Mouse (Mus musculus) central nervous system, embryonic 14 days (tissue): ENCODE measurements around the gene Cpsf3. TPM values are rescaled to one million over a fixed set of nuclear protein-coding genes. Genes with fewer than 3 reads are reported as not detected.

Experiments
- polyA plus RNA-seq: library from polyadenylated mRNA; depleted of rRNA; stranded (reverse); fragments of >200 nt; gene quantifications from 2 replicates; pipeline ENCODE4 v1.2.3, GENCODE M21; 2012; rRNA removed

Cpsf3 gene
- polyA plus RNA-seq, result 83.2 and 84.9 TPM in 2 replicates

DNA sequence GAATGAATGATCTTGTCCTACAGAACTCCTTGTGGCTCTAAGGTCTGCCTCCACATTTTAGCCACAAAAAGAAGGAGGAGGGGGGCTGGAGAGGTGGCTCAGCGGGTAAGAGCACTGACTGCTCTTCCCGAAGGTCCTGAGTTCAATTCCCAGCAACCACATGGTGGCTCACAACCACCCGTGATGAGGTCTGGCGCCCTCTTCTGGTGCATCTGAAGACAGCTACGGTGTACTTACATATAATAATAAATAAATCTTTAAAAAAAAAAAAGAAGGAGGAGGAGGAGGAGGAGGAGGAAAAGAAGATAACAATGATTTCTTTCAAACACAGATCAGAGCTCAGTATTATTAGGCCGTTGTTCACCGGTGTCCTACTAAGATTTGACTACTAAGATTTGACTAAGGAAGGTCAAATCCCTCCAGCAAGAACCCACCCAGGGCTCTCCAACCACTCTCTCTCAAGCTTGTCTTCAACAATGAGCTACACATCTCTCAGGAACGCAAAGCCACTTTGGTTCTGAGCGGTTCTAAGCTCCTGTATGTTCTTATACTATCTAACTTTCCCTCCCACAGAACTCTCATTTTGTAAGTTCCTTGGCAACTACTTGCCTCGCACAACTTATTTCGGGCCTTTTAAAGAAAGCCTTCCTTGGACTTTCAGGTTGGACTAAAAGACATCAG is at the start of gene Cpsf3:
Cpsf3 (plus strand) TSS at position 631 of the 681 bp plus-strand sequence.

DNA sequence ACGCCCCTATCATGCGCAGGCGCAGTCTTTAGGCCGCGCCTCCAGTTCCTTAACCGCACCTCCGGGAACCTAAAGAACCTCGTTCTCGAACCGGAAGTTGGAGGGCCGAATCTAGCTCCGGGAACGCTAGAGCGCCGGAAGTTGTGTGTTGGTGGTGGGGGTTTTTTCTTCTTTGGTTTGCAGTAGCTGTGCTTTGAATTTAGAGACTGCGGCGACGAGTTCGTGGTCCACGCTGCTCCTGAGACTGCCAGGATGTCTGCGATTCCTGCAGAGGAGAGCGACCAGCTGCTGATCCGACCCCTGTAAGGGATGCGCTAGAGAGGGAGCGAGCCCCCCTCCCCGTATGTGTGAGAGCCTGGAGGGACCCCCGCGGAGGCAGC is 1.0 kb downstream of the Cpsf3 start, which contains the start of gene Itgb1bp1:
Itgb1bp1 (minus strand) TSS at position 42 of the 380 bp plus-strand sequence.

DNA sequence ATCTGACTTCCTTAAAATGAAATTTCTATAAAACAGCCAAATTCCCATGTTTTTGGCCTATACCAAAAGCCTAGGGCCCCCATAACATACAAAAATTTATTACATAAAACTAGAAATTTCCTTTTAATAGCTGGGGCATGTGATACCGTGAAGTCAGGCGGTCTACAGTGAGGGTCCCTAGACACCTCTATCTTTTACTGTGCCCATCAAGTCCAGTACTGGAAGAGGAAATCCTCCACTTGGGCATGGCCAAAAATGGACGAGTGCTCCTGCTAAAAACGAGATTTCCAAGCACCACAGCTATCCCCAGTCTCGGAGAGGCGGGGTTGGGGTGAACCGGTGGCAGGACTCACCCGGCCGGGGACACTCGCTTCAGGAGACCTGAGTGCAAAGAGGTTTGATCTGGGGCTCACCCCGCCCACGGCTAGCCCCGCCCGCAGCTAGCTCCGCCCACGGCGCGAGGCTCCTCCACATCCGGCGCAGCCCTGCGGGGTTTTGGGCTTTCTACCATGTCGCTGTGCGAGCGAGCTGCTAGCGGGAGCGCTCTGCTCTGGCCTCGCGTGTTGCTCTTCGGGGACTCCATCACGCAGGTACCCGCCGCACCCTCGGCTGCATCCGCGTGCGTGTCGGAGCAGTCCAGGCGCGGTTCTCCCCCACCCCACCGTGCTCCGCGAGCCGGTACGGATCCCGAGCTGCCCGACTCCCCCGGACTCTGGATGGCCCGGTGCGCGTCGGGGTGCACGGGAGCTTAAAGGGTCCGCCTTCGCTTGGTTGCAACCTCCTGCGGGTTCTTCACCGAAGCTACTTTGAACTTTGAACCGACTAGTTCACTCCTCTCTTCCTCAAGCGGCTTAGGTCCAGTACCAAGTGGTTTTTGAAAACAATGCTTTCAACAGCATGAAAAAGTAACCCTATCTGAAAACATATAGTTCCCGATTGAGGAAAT is 31.0 kb downstream of the Cpsf3 start, which contains the start of gene Iah1:
Iah1 (plus strand) TSS at position 467 of the 946 bp plus-strand sequence.

Other genes with a start within 250 kb of the Cpsf3 start
- gene Itgb1bp1, start 893 bp downstream of the Cpsf3 start, polyA plus RNA-seq, result 25.3 and 25.8 TPM in 2 replicates
- 45.0 and 47.3 TPM in 2 replicates for gene Iah1, start 31.0 kb downstream of the Cpsf3 start, polyA plus RNA-seq
- 20.4 and 22.4 TPM in 2 replicates for gene Adam17, start 88.2 kb downstream of the Cpsf3 start, polyA plus RNA-seq
- 423 and 474 TPM in 2 replicates for gene Ywhaq, start 132.2 kb downstream of the Cpsf3 start, polyA plus RNA-seq